Mouse (Mus musculus): Measurements from ENCODE around the gene Lcmt1.

The Lcmt1 gene

DNA sequence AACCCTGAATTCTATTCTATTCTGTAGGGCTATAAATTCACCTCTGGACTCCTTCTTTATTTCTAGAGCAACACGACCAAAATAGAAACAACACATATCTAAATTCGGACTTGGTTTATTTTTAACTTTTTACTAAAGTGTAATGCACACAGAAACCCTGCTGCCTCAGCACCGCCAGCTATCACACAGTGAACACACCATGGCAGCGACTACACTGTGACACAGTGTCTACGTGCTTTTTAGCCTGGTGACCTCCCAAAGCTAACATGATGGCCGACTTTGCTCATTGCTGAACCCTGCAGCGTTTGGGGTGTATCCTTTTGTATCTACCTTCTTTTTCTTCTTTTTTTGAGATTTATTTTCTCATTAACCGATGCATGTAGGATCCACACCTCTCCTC, 83.5 kb downstream of the Lcmt1 start:
- DNase-seq (ENCODE audit: low read depth, low spot score) = no peak

DNA sequence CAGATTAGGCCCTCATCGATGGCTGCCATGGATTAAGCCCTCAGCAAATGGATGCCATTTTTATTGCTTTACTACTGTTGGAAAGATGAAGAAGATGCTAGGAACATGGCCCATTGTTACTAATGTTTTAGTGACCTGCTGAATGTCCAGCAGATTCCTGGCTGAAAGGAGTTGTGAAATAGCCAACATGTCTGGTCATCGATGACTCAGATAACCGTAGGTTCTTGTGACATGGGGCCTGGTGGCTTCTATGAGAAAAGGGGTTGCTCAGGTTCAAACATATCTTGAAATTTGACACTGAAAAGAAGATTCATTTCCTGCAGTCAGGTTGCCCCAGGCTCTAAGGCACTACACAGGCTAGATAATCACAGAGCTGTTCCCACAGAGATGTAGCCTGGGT, 85.5 kb downstream of the Lcmt1 start:
- DNase-seq (ENCODE audit: low read depth, low spot score) = no peak

DNA sequence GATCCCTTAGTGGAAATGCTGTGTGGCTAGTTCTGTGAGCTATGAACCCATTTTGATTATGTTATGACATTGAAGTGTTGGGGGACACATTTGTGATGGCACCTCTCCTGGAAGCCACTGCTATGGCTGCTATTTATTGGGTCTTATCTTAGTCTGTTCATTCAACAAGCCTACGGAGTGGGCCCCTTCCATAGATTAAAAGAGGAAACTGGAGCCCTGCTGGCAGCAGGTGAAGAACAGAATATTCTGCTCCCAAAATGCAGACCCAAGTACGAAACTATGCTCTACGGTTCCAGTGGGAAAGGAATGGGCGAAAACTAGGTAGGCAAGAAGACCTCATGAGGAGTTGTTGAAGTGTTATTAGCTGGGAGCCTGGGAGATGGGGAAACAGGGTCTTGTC, 88.7 kb downstream of the Lcmt1 start:
- no peak for DNase-seq (ENCODE audit: low read depth, low spot score)

DNA sequence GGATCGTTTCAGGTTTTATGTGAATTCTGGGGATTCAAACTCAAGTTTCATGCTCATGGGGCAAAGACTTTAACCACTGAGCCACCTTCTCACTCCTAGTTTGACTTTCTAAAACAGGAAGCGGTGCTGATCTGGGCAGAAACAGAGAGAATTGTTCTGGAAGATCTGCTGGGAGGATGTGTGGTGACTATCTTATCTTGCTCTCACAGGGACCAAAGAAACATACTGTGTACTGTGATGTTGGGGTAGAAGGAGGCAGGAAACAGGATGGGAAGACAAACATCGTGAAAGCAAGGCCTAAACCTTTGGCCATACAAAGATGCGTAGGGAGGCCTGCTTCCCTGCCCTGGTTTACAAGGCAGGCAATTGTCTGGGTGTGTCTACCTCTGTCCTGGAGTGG, 89.7 kb downstream of the Lcmt1 start:
- DNase-seq (ENCODE audit: low read depth, low spot score) = no peak

DNA sequence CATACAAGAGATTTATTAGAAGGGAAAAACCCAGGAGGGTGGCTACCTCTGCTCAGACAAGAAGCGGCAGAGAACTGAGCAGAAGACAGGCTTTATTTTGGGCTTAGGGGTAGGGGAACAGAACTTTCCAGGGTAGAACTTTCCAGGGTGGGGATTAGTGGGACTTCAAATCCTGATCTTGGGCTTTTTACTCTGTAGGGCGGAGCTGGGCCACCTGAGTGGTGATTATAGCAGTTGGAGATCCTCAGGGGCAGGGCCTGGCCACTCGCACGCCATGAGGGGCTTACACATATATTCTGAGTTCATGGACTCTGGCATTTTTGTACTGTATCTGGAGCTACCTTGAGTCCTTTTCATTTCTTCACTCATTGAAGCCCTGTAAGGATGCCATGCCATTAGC, 91.7 kb downstream of the Lcmt1 start:
- DNase-seq (ENCODE audit: low read depth, low spot score) = no peak

DNA sequence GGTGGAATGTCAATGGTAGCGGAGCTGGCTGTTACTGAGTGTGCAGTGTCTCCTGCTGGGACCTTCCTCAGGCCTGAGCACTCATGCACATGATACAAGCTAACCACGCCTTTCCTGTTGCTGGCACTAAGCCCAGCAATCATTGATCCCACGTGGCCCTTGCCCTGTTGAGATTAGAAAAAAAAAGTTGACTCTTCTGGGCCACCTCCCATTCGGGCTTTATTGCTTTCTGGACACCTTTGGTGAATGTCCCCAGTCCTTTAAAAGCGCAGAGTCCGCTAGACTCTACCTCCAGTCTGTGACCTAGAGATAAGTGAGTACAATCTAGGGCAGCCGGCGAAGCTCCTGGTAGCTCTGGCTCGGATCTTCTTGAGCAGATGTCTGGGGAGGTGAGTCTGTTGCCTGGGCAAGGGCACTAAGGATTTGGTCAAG, 92.5 kb downstream of the Lcmt1 start, which contains the start of gene Aqp8:
Aqp8 (plus strand) TSS at position 222 of the 432 bp plus-strand sequence.
- DNase-seq (ENCODE audit: low read depth, low spot score) = peak; percentile 44

DNA sequence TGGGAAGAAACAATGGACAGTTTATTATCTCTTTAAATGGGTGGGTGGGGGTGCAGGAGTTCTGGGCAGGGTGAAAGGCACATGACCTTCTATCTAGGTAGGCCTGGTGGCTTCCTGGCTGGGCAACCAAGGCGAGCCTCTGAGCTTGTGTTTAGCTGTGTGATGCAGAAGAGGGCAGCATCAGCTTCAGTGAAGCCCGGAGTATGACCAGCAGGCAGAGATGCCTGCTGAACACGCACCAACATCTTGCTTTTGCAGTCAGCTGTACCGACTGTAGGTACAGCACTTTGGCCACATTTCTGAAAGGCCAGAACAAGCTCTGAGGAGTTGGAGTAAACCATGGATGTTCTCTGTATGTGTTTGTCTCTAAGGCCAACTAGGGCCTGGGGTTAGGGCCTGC, 94.0 kb downstream of the Lcmt1 start:
- no peak for DNase-seq (ENCODE audit: low read depth, low spot score)

DNA sequence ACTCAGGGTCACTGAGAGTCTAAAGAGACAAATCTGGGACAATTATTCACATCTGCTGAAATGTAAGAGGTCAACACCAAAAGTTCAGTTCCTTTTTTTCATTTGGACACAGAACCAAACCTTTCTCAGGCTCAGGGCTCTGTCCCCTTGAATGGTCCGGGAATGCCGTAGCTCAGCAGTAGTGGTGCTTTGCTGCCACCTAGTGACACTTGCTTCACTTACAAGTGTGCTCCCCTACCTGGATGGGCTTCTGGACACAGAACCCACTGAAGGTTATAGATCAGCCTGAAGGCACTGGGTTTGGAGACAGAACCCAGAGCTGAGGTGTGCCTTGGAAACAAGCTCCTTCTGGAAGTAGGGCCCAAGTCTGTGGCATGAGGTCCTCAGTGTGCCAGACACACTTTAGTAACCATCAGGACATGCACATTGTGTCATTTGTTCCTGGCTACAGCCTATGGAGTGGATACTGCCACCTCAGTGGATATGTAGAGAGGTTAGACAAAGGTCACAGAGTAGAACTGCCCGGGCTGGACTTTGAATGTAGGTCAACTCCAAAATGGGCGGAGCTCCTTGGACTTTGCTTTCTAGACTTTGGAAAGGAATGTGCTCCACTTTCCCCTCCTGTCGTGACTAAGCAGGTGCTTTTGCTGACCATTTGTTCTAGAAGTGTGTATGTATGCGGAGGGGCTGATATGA, 96.3 kb downstream of the Lcmt1 start:
- DNase-seq (ENCODE audit: low read depth, low spot score) = peak; percentile 80

DNA sequence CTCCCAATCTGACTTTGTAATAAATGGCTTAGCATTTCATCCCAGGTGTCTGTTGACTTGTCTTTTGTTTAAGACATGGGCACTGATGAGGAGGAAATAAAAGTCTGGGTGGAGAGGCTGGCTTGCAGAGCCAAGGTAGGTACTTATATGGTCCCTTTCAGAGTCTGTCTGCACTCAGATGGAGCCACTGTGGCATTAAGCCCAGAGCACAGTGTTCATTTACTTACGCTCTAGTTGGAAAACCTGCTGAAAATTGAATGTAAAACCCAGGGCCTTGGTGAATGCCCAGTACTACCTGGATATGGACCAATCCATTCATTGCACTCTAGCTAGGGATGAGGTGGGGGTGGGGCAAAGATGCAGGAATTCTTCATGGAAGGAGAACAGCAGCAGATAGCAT, 98.4 kb downstream of the Lcmt1 start:
- no peak for DNase-seq (ENCODE audit: low read depth, low spot score)

Measured in R1 (cell line).